Mouse (Mus musculus) thymus, postnatal 10 days (tissue): ENCODE measurements around the gene Dcbld2.
A peak's percentile ranks its signal among the peaks of the same experiment; 100 is the strongest.

Experiments used
- DNase-seq, 2 experiments: peaks; one replicate each; pipeline ENCODE4 v3.0.0; 2021; ENCODE audit warnings: low spot score in 2 of 2

Gene Dcbld2

DNA sequence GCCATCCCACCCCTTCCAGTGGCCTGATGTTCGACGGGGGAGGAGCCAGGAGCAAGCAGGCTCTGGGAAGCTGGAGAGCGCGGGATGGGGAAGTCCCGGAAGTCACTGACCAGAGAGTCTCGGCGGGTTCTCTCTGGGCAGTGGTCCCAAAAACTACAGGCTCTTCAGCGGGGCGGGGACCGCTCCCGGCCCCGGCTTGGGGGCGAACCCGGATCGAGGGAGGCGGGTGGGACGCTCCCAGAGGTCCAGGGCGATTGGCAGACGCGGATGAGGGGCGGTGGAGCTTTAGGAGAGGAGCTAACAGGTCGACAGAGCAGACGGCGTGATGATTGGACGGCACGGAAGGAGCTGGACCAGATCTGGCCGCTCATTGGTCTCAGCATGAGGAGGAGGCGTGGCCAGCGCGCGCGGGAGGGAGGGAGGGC, at the start of gene Dcbld2:
Gene Dcbld2 (plus strand): TSS at position 382 of the 425 bp plus-strand sequence.
- DNase-seq: peak; percentile 78

DNA sequence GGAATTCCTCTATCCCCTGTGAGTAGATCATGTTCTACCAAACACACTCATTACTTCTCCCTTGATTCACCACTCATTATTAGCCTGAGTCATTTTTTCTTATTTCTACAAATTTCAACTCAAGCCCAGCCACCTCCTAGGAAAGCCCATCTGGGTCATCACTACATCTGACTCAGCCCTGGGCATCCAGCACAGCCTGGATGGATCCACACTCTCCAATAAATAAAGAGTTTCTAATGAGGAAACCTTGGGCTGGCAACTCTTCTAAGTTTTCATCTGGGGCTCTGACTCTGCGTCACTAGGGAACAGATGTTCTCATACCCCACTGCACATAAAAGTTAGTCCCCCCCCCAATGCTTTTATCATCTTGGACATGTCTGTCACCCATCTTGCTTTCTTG, 31.1 kb upstream of the Dcbld2 start:
- DNase-seq: no peak

DNA sequence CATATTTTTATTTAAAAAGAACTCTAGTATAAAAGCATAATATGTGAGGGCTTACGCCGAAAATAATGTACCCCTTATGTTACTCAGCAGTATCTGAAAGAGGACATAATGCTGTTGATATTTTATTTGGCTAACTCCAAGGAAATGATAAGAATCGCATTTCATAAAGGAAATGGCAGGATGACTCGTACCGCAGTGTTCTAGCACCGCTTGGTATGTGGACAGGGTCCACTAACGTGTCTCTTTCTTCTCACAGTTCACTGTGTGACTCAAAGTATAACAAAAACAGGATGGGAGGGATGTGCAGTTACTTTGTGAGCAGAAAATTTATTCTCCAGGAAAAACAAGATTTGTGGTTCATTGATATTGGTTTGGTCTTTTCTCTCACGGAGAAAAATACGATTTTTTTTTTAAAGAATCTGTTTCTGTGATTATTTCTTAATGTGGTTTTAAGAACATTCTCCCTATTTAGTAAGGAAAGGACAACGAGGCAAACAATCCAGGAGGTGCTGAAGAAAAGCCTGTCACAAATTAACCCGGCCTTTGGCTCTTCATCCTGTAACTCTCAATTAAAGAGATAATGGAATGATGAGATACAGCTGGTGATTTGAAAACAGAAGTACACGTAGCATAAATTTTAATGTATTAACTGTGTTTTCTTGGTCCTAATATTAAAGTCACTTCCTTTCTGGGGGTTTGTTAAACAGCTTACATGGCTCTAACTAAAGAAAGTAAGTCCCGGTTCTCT, 30.3 kb upstream of the Dcbld2 start:
- no peak for DNase-seq

DNA sequence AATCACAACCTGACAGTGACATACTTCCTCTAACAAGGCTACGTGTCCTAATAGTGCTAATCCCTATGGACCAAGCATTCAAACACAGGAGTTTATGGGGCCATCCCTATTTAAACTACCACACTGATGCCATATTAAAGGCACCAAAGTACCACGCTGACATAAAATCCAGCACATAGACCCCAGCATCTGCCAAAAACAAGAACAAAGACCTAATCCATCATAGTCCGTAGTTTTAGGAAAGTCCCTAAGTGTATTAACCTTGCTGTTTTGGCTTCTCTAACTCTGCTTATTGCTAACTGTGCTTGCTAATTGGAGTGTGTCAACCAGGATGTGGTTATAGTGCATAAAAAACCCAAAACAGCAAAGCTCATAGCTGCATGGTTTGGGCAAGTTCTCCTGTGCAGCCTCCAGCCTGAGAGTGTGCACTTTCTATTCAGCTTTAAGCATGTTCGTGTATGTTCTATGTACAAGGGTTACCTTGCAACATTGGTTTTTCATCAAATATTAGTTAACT, 21.9 kb upstream of the Dcbld2 start:
- no peak for DNase-seq

DNA sequence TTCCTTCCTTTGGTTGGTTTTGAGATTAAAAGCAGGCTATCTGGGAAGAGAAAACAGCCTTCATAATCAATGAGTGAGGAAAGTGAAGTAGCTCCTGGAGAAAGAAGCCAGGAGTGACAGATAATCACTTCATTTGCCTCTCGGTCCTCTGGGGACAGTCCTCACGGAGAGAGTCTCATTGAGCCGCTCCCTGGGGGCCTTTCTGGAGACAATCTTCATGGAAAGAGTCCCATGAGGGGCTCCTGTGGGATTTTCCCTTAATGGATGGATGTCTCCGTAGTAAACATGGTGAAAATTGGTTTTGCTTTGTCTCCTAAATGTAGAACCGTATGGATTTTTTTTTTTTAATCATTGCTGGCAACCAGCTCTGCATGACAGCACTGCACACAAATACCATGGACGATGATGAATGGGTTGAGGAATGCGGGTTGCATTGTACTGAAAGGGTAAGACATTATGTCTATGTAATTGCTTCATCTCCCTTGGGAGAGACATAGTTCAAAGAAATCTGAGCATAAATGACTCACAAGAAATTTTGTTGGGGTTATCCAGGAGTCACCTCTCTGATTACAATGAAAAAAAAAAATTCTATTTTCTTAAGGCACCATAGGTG, 19.0 kb upstream of the Dcbld2 start:
- DNase-seq: no peak

DNA sequence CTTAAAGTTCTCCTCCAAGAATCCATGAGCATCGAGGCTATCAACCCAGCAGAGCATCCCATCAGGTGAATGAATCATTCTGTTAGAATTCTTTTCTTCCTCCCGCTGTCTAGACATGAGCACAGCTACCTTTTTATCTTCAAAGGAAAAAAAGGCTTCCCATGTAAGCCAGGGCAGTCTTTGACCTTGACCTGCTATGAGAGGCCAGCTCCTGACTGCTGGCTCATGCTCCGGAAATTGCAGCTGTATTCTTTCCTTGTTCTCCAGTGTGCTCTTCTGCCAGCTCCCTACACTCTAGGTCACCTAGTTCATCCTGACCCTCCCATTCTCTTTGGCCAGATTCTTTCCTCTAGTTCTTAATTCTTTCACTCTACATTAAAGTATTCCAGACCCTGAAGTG, 15.2 kb upstream of the Dcbld2 start:
- no peak for DNase-seq

DNA sequence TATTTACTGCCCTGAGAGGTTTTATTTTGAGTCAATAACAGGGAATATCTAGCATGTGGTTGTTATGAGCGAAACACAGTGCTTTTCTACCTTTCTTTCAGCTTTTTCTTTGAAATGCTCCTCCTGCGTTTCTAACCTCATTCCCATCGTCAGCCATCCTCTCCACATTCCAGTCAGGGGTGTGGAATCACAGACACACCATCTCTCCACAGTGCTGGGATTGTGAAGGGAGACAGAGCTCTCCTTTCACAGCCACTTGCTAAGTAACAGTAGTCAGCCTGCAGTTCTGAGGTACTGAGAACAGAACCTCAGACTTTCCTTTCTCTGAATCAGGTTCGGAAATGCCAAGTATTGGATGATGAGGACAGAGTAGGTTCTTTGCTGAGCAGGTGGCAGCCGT, 14.1 kb upstream of the Dcbld2 start:
- DNase-seq: no peak

DNA sequence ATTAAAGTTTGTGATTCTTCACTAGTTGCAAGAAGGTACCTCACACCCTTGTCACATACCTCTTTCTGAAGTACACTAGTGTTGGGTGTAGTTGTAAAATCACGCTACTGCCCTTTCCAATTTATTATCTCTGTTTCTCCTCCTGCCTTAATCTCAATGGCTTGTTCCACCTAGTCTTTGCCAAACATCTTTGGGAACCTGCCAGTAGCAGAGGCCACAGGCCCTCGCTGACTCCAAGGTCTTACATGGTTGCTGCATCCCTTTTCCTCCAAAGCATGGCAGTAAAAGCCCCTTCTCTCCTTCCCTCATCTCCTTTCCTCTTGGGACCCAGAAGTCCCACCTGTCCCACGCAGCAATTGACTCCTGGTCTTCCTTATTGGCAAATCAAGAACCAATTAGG, 9.6 kb upstream of the Dcbld2 start:
- no peak for DNase-seq

DNA sequence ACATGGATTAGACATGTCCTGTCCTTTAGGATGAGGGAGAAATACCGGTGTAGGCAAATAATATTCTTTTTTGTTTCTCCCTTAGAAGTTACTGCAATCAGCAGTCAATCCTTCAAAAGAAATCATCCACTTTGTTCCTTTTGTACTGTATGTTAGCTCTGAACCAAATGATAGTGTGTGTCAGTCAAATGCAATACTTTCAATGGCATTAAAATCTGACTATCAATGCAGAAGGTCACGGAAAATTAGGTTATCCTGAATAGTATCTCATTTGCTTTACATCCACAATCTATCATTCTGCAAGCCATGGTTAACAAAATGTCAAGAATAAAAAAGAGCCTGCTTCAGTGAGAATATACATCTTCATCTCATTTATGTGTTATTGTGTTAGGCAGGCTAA, 7.2 kb upstream of the Dcbld2 start:
- DNase-seq: no peak

DNA sequence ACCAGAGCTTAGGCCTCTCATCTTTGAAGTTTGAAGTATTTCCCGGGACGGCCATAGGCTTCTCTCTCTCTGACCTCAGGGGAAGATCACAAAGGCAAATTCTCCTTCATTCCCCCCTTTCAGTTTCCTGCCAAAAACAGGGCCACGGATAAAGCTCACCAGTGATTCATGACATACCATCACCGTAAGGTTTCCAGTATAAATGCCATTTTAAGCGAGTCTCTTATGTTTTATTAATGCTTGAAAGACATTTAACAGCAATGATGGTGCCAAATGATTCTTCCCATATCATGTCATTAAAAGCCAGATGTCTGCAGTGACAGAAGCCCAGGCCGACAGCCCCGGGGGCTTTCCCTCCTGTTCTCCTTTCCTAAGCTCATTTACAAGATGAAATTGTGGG, 3.6 kb upstream of the Dcbld2 start:
- no peak for DNase-seq

DNA sequence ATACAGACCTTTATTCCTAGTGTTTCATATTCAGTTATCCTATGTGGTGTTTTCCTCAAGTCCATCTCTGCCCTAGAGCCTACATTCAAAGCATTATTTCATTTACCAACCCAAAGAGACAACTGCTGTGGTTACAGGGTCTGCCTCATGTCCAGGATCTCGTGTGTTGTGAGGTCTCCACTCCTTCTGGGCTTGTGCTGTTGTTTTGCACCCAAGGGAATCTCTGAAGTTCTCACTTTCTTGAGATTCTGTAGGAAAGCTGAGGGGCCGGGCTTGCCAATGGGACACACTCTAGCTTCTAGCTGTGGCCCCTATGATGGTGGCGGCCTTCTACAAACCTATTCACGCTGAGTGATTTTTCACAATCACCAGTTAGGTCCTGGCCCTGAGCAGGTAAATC, 3.0 kb upstream of the Dcbld2 start:
- DNase-seq: no peak

DNA sequence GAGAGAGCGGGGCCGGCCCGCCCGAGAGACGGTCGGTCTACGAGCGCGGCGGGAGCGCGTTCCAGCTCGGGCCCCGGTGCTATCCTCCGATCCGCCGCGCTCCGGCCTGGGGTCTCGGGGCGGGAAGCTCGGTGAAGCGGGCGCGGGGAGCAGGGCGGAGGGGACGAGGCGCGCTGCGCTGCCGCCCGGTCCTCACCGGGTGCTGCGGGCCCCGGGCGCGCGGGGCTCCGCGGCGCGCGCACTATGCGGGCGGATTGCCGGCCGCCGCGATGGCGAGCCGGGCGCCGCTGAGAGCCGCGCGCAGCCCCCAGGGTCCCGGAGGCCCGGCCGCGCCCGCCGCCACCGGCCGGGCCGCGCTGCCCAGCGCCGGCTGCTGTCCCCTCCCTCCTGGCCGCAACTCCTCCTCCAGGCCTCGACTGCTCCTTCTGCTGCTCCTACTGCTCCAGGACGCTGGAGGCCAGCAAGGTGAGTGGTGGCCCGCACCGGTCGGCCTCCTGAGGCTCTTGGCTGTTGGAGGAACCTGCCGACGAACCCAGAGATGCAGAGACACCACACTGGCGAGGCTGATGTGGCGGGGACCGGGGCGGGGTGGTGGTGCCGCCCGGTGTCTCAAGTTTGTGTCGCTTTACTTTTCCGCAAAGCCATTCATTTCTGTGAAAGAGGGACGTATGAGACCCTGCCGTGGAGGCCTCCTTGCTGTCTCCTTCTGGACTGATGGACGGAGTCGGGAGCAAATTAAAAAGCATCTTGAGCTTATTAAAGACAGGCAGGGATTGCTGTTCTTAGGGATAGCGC, 441 bp downstream of the Dcbld2 start:
- DNase-seq: peak in 1 of 2 experiments; percentile 5

DNA sequence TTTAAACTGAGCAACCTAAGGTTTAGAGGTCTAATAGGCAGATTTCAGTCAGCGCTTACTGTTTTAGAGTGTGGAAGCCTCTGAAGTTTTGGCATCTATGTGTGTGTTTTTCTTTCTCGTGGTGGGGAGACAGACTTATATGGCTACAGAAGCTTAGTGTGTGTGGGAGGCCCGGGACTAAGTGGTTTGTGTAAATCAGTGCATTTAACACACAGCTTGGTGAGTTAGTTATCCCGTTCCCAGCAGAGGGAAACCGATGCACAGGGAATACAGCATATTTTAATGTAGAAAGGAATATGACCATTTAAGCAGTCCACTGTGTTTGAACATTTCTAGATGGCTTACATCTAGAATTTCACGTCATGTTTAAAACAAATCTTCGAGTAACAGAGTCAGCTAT, 1.6 kb downstream of the Dcbld2 start:
- no peak for DNase-seq

DNA sequence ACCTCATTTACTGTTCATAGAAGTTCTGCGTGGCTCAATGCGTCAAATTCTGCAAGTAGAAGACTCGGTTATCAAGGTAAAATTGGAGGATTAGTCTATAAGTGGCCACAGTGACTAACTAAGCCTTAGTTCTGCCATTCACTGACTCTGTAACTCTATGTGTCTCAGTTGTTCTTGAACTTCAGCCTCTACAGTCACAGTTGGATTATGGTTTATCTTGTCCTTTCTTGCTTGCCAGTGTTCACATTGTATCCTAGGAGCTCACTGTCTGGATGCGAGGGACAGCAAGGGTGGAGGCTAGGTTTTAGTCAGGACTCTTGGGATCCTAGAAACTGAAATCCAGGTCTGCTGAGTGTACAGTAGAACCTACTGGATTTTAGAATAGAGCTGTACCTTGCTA, 6.6 kb downstream of the Dcbld2 start:
- DNase-seq: no peak

DNA sequence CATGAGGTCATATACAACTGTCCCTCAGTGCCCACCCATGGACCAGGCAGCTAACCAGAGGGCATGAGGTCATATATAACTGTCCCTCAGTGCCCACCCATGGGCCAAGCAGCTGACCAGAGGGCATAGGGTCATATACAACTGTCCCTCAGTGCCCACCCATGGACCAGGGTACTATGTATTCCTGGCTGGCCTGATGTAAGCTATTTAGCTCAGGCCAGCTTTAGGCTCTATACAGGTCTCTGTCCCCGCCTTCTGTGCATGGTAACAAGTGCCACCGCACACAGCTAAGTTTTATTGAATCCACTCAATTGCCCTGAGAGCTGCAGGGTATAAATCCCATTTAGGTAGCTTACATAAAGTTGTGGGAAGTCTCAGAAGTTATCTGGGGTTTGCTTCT, 7.3 kb downstream of the Dcbld2 start:
- DNase-seq: no peak

DNA sequence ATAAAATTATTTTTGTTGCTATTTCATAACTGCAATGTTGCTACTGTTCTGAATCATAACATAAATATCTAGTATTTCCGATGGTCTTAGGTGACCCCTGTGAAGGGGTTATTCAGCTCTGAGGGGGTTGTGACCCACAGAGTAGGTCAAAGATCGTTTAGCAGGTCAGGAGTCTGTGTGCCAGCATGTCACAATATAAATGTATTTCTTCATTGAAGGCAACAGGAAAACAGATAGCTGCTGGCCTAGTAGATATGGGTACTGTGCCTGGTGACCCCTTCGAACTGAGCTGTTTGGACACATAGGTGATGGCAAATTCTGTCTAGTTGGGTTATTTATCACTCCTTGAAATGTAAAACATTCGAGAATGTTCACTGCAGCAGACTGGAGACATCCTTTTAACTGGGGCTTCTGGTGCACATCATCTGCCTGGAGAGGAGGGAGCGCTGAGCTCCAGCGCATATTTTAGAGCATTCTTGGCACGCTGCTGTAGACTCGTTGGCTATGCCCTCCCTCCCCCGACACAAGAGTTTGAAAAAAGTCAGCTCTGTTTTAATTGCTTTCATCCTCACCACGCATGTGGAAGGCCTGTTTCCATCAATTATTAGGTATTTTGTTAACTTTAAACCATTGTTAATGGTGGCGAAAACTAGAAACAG, 13.6 kb downstream of the Dcbld2 start:
- no peak for DNase-seq

DNA sequence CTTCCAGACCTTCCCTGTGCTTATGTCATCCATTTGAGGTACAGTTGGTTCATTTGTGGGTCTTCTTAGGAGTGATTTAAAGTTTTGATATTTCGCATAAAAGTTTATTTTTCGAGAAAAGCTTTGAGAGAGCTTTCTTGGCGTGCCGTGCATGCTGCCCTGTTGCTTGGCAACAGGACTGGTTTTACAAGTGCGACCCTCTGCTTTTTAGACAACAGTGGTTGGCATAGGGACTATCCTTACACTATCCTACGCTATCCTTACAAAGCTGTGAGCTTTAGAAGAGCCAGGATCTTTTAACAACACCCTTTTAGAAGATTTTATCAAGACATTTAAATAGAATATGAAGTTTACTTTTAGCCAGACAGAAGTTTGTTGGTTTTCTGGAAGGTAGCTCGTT, 22.0 kb downstream of the Dcbld2 start:
- no peak for DNase-seq

DNA sequence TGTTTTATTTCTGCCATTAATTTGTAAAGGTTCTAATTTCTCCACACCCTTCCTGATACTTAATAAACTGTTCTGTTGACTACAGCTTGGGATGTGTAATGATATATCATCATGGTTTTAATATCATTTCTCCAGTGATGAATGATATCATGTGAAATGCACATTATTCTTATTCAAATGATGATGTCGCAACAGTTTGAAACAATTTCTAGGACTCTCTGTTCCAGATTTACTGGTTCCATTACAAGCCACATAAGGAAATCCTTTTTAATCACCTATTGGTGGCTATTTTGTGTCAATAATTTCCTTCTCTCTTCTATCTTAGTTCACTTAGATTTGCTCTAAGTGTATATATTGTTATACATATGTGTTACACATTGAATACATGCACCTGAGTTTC, 24.1 kb downstream of the Dcbld2 start:
- DNase-seq: no peak

DNA sequence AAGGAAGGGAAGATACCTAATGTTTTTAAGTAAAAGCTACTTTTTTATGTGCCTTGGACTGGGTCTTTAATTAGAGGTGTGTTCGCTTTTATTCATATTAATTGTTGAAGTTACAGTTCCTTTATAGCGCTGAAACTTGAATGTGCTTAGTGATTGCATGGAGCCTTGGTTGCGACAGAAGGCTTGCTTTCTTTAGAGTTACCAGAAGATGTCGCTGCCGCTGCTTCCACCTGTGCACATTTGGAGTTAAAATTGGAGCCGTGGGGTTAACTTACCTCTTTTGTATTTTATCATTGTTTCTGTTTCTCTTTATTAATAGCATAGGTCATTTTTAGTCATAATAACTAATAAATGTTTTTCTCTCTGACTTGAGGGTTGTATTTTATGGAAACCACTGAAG, 36.5 kb downstream of the Dcbld2 start:
- DNase-seq: no peak

DNA sequence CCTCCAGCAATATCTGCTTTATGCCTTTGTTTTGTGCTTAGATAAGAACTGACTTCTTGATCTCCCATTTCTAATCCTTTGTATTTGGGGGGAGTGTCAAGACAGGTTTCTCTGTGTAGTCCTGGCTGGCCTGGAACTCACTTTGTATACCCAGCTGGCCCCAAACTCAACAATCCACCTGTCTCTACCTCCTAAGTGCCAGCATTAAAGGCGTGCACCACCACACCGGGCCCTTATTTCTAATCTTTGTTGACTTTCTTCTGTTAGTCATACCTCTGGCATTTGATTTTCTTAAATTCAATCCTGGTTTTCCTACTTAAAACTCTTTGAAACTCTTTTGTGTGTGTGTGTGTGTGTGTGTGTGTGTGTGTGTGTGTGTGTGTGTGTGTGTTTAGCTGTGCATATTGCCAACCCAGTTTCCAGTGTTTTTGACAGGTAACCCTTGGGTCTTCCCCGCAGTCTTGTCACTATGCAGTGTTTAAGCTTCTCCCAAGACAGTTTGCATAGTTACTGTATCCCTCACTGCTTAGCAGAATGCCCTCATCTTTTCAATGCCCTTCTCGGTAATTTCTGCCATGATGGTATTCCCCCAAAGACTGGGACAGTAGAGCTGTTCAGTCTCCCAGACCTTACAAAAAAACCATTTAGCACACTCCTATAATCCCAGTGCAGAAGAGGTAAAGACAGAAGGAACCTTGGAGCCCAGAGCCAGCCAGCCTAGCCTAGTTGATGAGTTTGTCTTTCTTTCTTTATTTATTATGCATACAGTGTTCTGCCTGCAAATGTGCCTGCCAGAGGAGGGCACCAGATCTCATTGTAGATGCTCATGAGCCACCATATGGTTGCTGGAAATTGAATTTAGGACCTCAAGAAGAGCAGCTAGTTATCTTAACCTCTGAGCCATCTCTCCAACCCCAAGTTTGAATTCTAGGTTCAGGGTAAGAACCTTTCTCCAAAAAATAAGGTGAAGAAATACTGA, 38.3 kb downstream of the Dcbld2 start:
- DNase-seq: no peak

DNA sequence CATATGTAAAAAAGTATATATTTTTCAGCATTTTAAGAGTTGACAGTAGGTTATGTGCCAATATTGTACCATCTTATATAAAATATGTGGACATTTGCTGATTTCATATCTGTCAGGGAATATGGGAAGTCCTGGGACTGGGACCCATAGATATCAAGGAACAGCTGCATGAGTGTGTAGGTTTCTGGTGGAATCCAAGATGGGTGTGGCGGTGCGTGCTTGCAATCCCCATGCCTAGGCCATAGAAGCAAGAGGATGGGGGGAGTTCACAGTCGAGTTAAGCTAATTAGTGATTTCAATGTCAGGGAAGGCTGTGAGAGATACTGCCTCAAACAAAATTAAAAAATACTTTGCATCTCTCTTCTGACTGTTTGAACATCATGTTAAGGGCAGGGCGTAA, 40.8 kb downstream of the Dcbld2 start:
- DNase-seq: no peak
